Mouse (Mus musculus) neural tube, embryonic 15.5 days (tissue): ENCODE measurements around the gene Nat8f6. TPM values are rescaled to one million over a fixed set of nuclear protein-coding genes. Genes with fewer than 3 reads are reported as not detected.
"Not testable (repeated sequence)": the region's sequence is repeated elsewhere in the genome, so short reads cannot be mapped to it uniquely, and the experiment has no call there.

Experiments
- ATAC-seq: fragments of 200-750 bp; cut with Nextera tagmentation; 2 replicates; pipeline ENCODE4 v1.8.0; 2017; ENCODE audit warnings: mild to moderate bottlenecking, moderate TSS enrichment, moderate library complexity; ENCODE audit not compliant: low FRiP score
- H3K27ac ChIP-seq: fragments of 300-500 bp; sonication (generic); replicated peaks from 2 replicates; pipeline ENCODE4 v1.5.1; 2015; ENCODE audit warnings: mild to moderate bottlenecking, inconsistent platforms
- H3K27me3 ChIP-seq: fragments of 300-500 bp; sonication (generic); replicated peaks from 2 replicates; pipeline ENCODE4 v1.6.1; 2015; ENCODE audit warnings: inconsistent platforms
- H3K36me3 ChIP-seq: fragments of 300-500 bp; sonication (generic); 2 replicates; pipeline ENCODE4 v1.6.1; 2015; ENCODE audit warnings: inconsistent platforms
- H3K4me1 ChIP-seq: fragments of 300-500 bp; sonication (generic); 2 replicates; pipeline ENCODE4 v1.6.1; 2015; ENCODE audit warnings: inconsistent platforms
- H3K4me2 ChIP-seq: fragments of 300-500 bp; sonication (generic); 2 replicates; pipeline ENCODE4 v1.6.1; 2015; ENCODE audit warnings: inconsistent platforms, mild to moderate bottlenecking, moderate library complexity
- H3K4me3 ChIP-seq: fragments of 300-500 bp; sonication (generic); replicated peaks from 2 replicates; pipeline ENCODE4 v1.5.1; 2015; ENCODE audit warnings: mild to moderate bottlenecking, inconsistent platforms
- H3K9ac ChIP-seq: fragments of 300-500 bp; sonication (generic); replicated peaks from 2 replicates; pipeline ENCODE4 v1.6.1; 2015; ENCODE audit warnings: mild to moderate bottlenecking, inconsistent platforms
- H3K9me3 ChIP-seq: fragments of 300-500 bp; sonication (generic); replicated peaks from 2 replicates; pipeline ENCODE4 v1.6.1; 2016; ENCODE audit warnings: inconsistent platforms
- WGBS: fragments of 180-500 bp; shearing (Covaris S2); methylation state at CpG from one replicate; pipeline ENCODE4 v1.1.7; 2015; ENCODE audit warnings: mixed read lengths; 5-methylcytosine and 5-hydroxymethylcytosine counted together
- microRNA-seq: library from miRNA; unstranded; fragments of <30 nt; microRNA quantifications from one replicate; pipeline ENCODE4, GENCODE M21; 2017
- polyA plus RNA-seq: library from polyadenylated mRNA; unstranded; fragments of >200 nt; fragmentation: Nextera tagmentation; extraction: Ambion mirVana; gene quantifications from 2 replicates; pipeline ENCODE4 v1.2.1, GENCODE M21; 2015

Gene Nat8f6
- polyA plus RNA-seq, 1 experiment from 2014 or later: not detected

DNA sequence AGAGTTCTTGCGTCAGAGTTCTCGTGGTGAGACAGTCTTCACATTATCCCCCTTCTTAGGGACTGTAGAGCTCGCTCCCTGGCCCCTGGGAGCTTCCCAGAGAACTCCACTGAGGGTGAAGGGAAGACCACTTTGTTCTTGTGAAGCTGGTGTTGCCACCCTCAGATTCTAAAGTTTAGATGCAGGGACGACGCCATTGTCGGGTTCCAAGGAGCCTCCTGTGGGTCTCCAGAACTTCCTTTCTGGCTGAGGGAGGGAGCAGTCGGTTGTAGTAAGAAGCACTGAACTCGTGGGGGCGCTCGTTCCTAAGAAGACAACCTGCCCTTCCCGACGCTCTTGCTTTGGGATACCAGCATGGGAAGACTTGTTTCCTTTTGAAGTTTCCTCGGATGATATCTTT lies 55.2 kb downstream of the Nat8f6 start, which contains the start of gene Nat8f3:
Nat8f3 (minus strand) TSS at position 223 of the 400 bp plus-strand sequence.
- H3K27me3 ChIP-seq, H3K4me3 ChIP-seq, H3K9me3 ChIP-seq, H3K4me2 ChIP-seq, H3K9ac ChIP-seq, H3K4me1 ChIP-seq, H3K27ac ChIP-seq, H3K36me3 ChIP-seq, ATAC-seq: not testable (repeated sequence)
- 69% methylated on average over 13 of the region's 13 CpGs for WGBS

DNA sequence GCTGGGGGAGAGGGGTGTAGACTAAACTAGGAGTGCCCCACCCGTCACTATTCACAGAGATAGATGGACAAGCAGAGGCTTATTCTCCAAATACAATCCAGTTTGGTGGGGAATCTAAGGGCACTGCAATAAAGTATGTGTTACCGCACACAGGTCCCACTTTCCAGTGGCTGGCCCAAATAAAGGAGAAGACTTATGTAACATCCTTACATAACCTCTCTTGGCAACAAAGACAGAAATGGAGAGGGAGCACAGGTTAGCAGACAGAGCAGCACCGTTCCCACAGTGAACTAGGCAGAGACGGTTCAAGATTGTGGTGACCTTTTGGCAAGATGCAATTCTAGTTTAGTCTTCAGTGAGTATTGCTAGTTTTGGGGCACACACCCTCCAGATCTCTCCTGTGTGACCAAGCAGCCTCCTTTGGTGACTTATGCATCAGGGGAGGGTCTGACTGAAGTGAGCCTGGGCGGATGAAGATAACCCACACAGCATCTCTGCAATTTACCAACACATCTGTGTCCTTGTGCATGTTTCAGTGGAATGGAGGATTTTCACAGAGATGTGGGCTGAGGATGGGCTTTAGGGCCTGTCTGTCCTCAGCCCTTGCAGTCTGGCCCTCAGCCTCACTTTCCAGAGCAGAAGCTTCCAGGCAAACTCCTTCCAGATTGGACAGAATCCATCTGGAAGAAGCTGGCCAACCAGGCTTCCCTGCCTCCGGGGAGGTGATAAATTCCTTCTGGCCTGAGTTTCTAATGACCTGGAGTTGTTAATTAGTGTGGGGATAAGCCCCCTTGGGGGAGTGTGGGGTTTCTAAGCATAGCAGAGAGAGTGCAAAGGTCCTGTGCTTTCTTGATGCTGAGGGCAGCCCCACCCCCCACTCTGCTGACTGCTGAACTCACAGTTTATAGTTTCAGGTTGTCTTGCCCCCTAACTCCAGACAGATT lies 57.4 kb downstream of the Nat8f6 start:
- H3K27ac ChIP-seq, H3K4me1 ChIP-seq, H3K4me3 ChIP-seq, H3K4me2 ChIP-seq, ATAC-seq, H3K9me3 ChIP-seq, H3K27me3 ChIP-seq, H3K36me3 ChIP-seq, H3K9ac ChIP-seq: not testable (repeated sequence)
- 90% methylated on average over 6 of the region's 6 CpGs for WGBS

DNA sequence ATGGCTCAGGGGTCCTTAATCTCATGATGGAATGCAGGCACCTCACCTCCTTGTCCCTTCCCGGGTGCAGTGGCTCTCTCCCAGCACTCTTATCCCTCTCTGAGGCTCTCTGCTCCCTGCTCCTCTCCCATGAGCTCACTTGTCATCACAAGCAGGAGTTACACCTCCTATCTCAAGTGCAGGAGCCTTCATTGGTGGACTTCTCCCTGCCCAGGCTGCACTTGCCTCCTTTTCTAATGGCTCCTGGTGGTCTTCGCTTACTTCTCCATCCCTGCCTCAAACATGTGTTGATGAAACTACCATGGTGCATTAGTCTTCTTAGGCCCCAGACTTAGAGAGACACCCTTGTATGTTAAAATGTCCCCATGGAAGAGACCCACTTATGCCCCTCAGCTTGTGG lies 58.1 kb downstream of the Nat8f6 start:
- not testable (repeated sequence) for ATAC-seq, H3K27me3 ChIP-seq, H3K36me3 ChIP-seq, H3K4me1 ChIP-seq, H3K9ac ChIP-seq, H3K4me3 ChIP-seq, H3K9me3 ChIP-seq, H3K27ac ChIP-seq, H3K4me2 ChIP-seq
- 91% methylated on average over 1 of the region's 2 CpGs for WGBS

Small RNAs within 50 kb of the gene (microRNA-seq; reads per million reads assigned to microRNA genes)
- not detected for gene Mir6375

Other genes with a start within 250 kb of the Nat8f6 start
- gene Alms1, start 233.4 kb downstream of the Nat8f6 start, polyA plus RNA-seq: 3.8 and 3.9 TPM in 2 replicates
- gene Nat8f7, start 107.7 kb downstream of the Nat8f6 start, polyA plus RNA-seq: not detected in 2 replicates
- gene Nat8f3, start 55.2 kb downstream of the Nat8f6 start, polyA plus RNA-seq: 0.18 and 0.44 TPM in 2 replicates
- 0.20 TPM in 1 of 2 replicates, not detected in the other for gene Nat8f5, start within 50 bp of the Nat8f6 start, polyA plus RNA-seq
- 0.32 TPM in 1 of 2 replicates, not detected in the other for gene Nat8, start 11.1 kb upstream of the Nat8f6 start, polyA plus RNA-seq
- 0.05 TPM in 1 of 2 replicates, not detected in the other for gene Nat8f2, start 48.2 kb upstream of the Nat8f6 start, polyA plus RNA-seq
- 4.5 and 4.8 TPM in 2 replicates for gene Nat8f4, start 83.9 kb upstream of the Nat8f6 start, polyA plus RNA-seq
- gene Tprkb, start 90.9 kb upstream of the Nat8f6 start, polyA plus RNA-seq: 50.5 and 52.4 TPM in 2 replicates
- gene Nat8f1, start 94.7 kb upstream of the Nat8f6 start, polyA plus RNA-seq: 17.5 and 21.6 TPM in 2 replicates
- gene Dusp11, start 140.7 kb upstream of the Nat8f6 start, polyA plus RNA-seq: 47.8 and 55.0 TPM in 2 replicates
- gene Figla, start 195.2 kb upstream of the Nat8f6 start, polyA plus RNA-seq: not detected in 2 replicates
- 107 and 130 TPM in 2 replicates for gene Add2, start 207.7 kb upstream of the Nat8f6 start, polyA plus RNA-seq